Mouse (Mus musculus) small intestine, adult 2 months (tissue): Measurements from ENCODE around the gene Taf6l.

Experiments used
- CTCF ChIP-seq: fragments of 200-500 bp; IDR thresholded peaks from 2 replicates; pipeline ENCODE4 v1.5.1; 2012; ENCODE audit warnings: low read depth, mild to moderate bottlenecking, control low read depth, inconsistent platforms, low read length, moderate library complexity, mixed read lengths; ENCODE audit not compliant: insufficient replicate concordance, insufficient read length; ENCODE audit errors: extremely low read depth
- POLR2A ChIP-seq: fragments of 200-500 bp; IDR thresholded peaks from 2 replicates; pipeline ENCODE4 v1.6.1; 2012; ENCODE audit warnings: low read depth, mild to moderate bottlenecking, control low read depth, inconsistent platforms, low read length, moderate library complexity

- TF ChIP-seq CTCF = no peak
- TF ChIP-seq POLR2A = no peak
Measured at GRCm38 (mm10) chr19:8740603-8741002, 45.6 kb downstream of the Taf6l start, which contains the start of gene 1700092M07Rik.
